Mouse (Mus musculus) cortical plate, adult 2 months (tissue): Measurements from ENCODE around the gene Gm10065. TPM values are rescaled to one million over a fixed set of nuclear protein-coding genes. Genes with fewer than 3 reads are reported as not detected.
A peak's percentile ranks its signal among the peaks of the same experiment; 100 is the strongest.

Source experiments
- H3K27ac ChIP-seq: fragments of 200-500 bp; 2 replicates; pipeline ENCODE4 v1.5.1; 2012; ENCODE audit warnings: low read length, control low read depth, inconsistent platforms; ENCODE audit not compliant: insufficient read depth
- H3K4me1 ChIP-seq: fragments of 200-500 bp; 2 replicates; pipeline ENCODE4 v1.6.1; 2011; ENCODE audit warnings: low read length; ENCODE audit not compliant: control insufficient read depth, insufficient read depth
- H3K4me3 ChIP-seq: fragments of 200-500 bp; 2 replicates; pipeline ENCODE4 v1.5.1; 2011; ENCODE audit warnings: mild to moderate bottlenecking, low read length, control low read depth; ENCODE audit not compliant: insufficient read depth
- CTCF ChIP-seq: fragments of 200-500 bp; IDR thresholded peaks from 2 replicates; pipeline ENCODE4 v1.5.1; 2011; ENCODE audit warnings: mild to moderate bottlenecking, control low read depth, low read length; ENCODE audit not compliant: insufficient read depth; ENCODE audit errors: extremely low read depth
- POLR2A ChIP-seq: fragments of 200-500 bp; IDR thresholded peaks from 2 replicates; pipeline ENCODE4 v1.6.1; 2011; ENCODE audit warnings: mild to moderate bottlenecking, low read length, control low read depth; ENCODE audit not compliant: insufficient read depth; ENCODE audit errors: extremely low read depth
- polyA plus RNA-seq: library from polyadenylated mRNA; depleted of rRNA; stranded (reverse); fragments of >200 nt; gene quantifications from 2 replicates; pipeline ENCODE4 v1.2.3, GENCODE M21; 2012; rRNA removed

Gm10065 gene
- polyA plus RNA-seq, 1 experiment = not detected

DNA sequence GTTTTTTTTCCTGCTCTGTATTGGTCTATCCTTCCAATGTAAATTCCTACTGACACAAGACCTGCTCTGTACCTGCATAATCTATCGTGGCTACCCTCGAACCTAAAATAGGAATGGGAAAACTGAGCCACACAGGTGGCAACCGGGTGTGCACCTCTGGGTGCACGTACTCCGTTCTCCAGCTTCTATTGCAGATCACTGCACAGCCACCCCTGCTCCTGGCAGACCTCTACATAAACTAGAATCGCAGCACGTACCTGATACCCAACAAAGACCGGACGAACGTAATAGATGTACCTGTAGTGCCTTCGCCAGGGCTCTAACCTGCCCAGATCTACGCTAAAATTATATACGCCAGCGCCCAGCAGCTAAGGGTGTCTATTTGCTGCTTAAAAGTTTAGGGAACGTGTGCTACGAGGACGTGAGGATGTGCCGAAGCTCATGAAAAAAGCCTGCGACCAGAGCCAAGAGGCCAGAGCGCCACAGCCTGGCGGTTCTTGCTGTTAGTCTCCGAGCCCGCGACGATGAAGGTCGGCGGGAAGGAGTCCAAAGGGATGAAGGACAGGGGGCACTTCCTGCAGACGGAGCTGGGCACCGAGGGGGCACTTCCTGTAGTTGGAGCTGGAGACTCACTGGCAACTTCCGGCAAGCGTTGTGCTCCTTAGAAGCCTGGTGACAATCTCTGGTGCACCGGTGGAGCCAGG lies 38.6 kb downstream of the Gm10065 start, which contains the start of gene Pgbd1:
Gene Pgbd1 (minus strand): TSS at position 556 of the 704 bp plus-strand sequence.
- TF ChIP-seq CTCF (no peak), POLR2A (peak; percentile 24; the same call in 1 of the 2 replicates)
- Histone ChIP-seq H3K4me1 (peaks cover 1% of the 10 kb centered on the region; the same call in 1 of the 2 replicates), H3K4me3 (peak within 1 kb of the TSS; percentile 69), H3K27ac (0 out of 2 replicates have a peak within 1 kb of the TSS, but pooled peaks have one; percentile 20)

- TF ChIP-seq CTCF (no peak), POLR2A (no peak)
- H3K27ac ChIP-seq = no peak overlapping the region
- no peak overlapping the region for H3K4me3 ChIP-seq
- H3K4me1 ChIP-seq = peaks cover 1% of the 10 kb centered on the region; the same call in 1 of the 2 replicates
These were observed 43.8 kb downstream of the Gm10065 start for GRCm38 (mm10) chr13:21435476-21435875.

Other genes starting within 250 kb of the Gm10065 start
- 0.10 TPM in 1 of 2 replicates, not detected in the other for gene Gpx5, start 186.7 kb downstream of the Gm10065 start, polyA plus RNA-seq
- 1.6 TPM in 1 of 2 replicates, not detected in the other for gene Gpx6, start 167.3 kb downstream of the Gm10065 start, polyA plus RNA-seq
- not detected in 2 replicates for gene Olfr1367, start 132.5 kb downstream of the Gm10065 start, polyA plus RNA-seq
- gene Zscan12, start 116.6 kb downstream of the Gm10065 start, polyA plus RNA-seq = 5.7 and 6.3 TPM in 2 replicates
- gene Zkscan3, start 76.7 kb downstream of the Gm10065 start, polyA plus RNA-seq = 46.5 and 48.1 TPM in 2 replicates
- gene Pgbd1, start 38.4 kb downstream of the Gm10065 start, polyA plus RNA-seq = 2.3 and 3.1 TPM in 2 replicates
- gene Zscan26, start 25.7 kb downstream of the Gm10065 start, polyA plus RNA-seq = 66.4 and 70.2 TPM in 2 replicates
- 0.40 and 0.44 TPM in 2 replicates for gene Nkapl, start 10.9 kb downstream of the Gm10065 start, polyA plus RNA-seq
- 3.8 and 4.1 TPM in 2 replicates for gene Zkscan4, start 534 bp downstream of the Gm10065 start, polyA plus RNA-seq
- gene AK157302, start 15.8 kb upstream of the Gm10065 start, polyA plus RNA-seq = 1.9 and 2.3 TPM in 2 replicates
- 33.2 and 43.7 TPM in 2 replicates for gene Gm11273, start 22.0 kb upstream of the Gm10065 start, polyA plus RNA-seq
- 6.7 and 7.0 TPM in 2 replicates for gene Zkscan8, start 51.7 kb upstream of the Gm10065 start, polyA plus RNA-seq
- not detected in 2 replicates for gene Olfr1366, start 63.4 kb upstream of the Gm10065 start, polyA plus RNA-seq
- not detected in 2 replicates for gene Olfr1535, start 80.5 kb upstream of the Gm10065 start, polyA plus RNA-seq
- gene Olfr1364, start 102.3 kb upstream of the Gm10065 start, polyA plus RNA-seq = not detected in 2 replicates
- gene Olfr1362, start 134.6 kb upstream of the Gm10065 start, polyA plus RNA-seq = not detected in 2 replicates
- gene Olfr11, start 163.1 kb upstream of the Gm10065 start, polyA plus RNA-seq = 0.06 TPM in 1 of 2 replicates, not detected in the other
- gene Olfr1361, start 183.9 kb upstream of the Gm10065 start, polyA plus RNA-seq = not detected in 2 replicates
- not detected in 2 replicates for gene Olfr1360, start 198.0 kb upstream of the Gm10065 start, polyA plus RNA-seq
- not detected in 2 replicates for gene Olfr1359, start 218.7 kb upstream of the Gm10065 start, polyA plus RNA-seq
- gene Hist1h2bl, start 236.7 kb upstream of the Gm10065 start, polyA plus RNA-seq = 1.2 TPM in 1 of 2 replicates, not detected in the other
- gene Hist1h2ai, start 237.0 kb upstream of the Gm10065 start, polyA plus RNA-seq = 1.5 and 1.7 TPM in 2 replicates
- gene Hist1h3h, start 238.2 kb upstream of the Gm10065 start, polyA plus RNA-seq = 0.91 and 3.1 TPM in 2 replicates
- gene Hist1h2bm, start 242.6 kb upstream of the Gm10065 start, polyA plus RNA-seq = 0.77 TPM in 1 of 2 replicates, not detected in the other